9 mouse cellular contexts compared by ENCODE assay signal in the genomic region with DNA sequence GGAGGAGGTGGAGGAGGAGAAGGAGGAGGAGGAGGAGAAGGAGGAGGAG. TPM values are rescaled to one million over a fixed set of nuclear protein-coding genes. Genes with fewer than 3 reads are reported as not detected.
DNase-seq lines count a peak whose midpoint lies in the region; ATAC-seq and TF ChIP-seq lines count a peak whose summit lies in the region.
"Not testable (repeated sequence)": the region's sequence is repeated elsewhere in the genome, so short reads cannot be mapped to it uniquely, and the experiment has no call there.
"Had no signal": no experiment of that assay in that cellular context is flagged by ENCODE, and none has a peak within 500 bp of the region (broad histone marks: within the 10 kb centered on the region; RNA-seq: fewer than 3 reads in every experiment).

A gene (minus strand): TSS at position 39 of the 49 bp plus-strand sequence.

- not testable (repeated sequence) for TF ChIP-seq POLR2A in bone marrow, adult 2 months (IDR thresholded peaks at IDR 0.05; ENCODE audit: borderline replicate concordance, control insufficient read depth, low read depth, low read length)

- not testable (repeated sequence) for H3K36me3 ChIP-seq in forebrain, embryonic 13.5 days (ENCODE audit: poor library complexity, severe bottlenecking); heart, embryonic 10.5 days; hindbrain, embryonic 14.5 days (replicated peaks; ENCODE audit: control insufficient read depth, insufficient read depth); liver, embryonic 11.5 days (ENCODE audit: control insufficient read depth, insufficient read depth, low read length); midbrain, embryonic 13.5 days; stomach, postnatal 0 days (ENCODE audit: control insufficient read depth, insufficient read depth, low read length)

- not testable (repeated sequence) for H3K27me3 ChIP-seq in forebrain, embryonic 13.5 days; heart, embryonic 10.5 days (ENCODE audit: insufficient read depth, poor library complexity, severe bottlenecking); hindbrain, embryonic 14.5 days (ENCODE audit: control insufficient read depth, insufficient read depth, low read length); liver, embryonic 11.5 days (replicated peaks; ENCODE audit: control insufficient read depth, insufficient read depth, low read length); midbrain, embryonic 13.5 days; stomach, postnatal 0 days (ENCODE audit: control insufficient read depth, insufficient read depth, low read length)

- peak within 1 kb of the TSS; percentile 99 for H3K9ac ChIP-seq in forebrain, embryonic 13.5 days
- peak within 1 kb of the TSS; percentile 94 for H3K9ac ChIP-seq in hindbrain, embryonic 14.5 days
- H3K9ac ChIP-seq in liver, embryonic 11.5 days (ENCODE audit: low read depth, low read length) = peak within 1 kb of the TSS; percentile 70
- H3K9ac ChIP-seq in midbrain, embryonic 13.5 days (replicated peaks) = peak within 1 kb of the TSS; percentile 99
- H3K9ac ChIP-seq in stomach, postnatal 0 days (ENCODE audit: low read length) = peak within 1 kb of the TSS; percentile 82

- TF ChIP-seq CTCF in bone marrow, adult 2 months (IDR thresholded peaks at IDR 0.05; ENCODE audit: control insufficient read depth, insufficient read depth, low read length); stomach, postnatal 0 days (IDR thresholded peaks at IDR 0.05; ENCODE audit: low read depth): not testable (repeated sequence)

- peak within 1 kb of the TSS; percentile 78 for H3K4me3 ChIP-seq in bone marrow, adult 2 months (replicated peaks; ENCODE audit: control insufficient read depth, low read depth, low read length)
- H3K4me3 ChIP-seq in forebrain, embryonic 13.5 days = peak within 1 kb of the TSS; percentile 95
- H3K4me3 ChIP-seq in heart, embryonic 10.5 days = peak within 1 kb of the TSS; percentile 88
- H3K4me3 ChIP-seq in hindbrain, embryonic 14.5 days (replicated peaks; ENCODE audit: low read length) = peak within 1 kb of the TSS; percentile 71
- H3K4me3 ChIP-seq in liver, embryonic 11.5 days (ENCODE audit: low read depth, low read length) = peak within 1 kb of the TSS; percentile 72
- H3K4me3 ChIP-seq in midbrain, embryonic 13.5 days (replicated peaks) = peak within 1 kb of the TSS; percentile 94
- peak within 1 kb of the TSS; percentile 71 for H3K4me3 ChIP-seq in stomach, postnatal 0 days (ENCODE audit: low read depth, low read length)

- H3K27ac ChIP-seq in bone marrow, adult 2 months (ENCODE audit: control insufficient read depth, insufficient read depth, low read depth, low read length, poor library complexity) = peak within 1 kb of the TSS; percentile 64
- H3K27ac ChIP-seq in forebrain, embryonic 13.5 days = peak within 1 kb of the TSS; percentile 100
- H3K27ac ChIP-seq in heart, embryonic 10.5 days = peak within 1 kb of the TSS; percentile 98
- H3K27ac ChIP-seq in hindbrain, embryonic 14.5 days = peak within 1 kb of the TSS; percentile 98
- H3K27ac ChIP-seq in liver, embryonic 11.5 days (ENCODE audit: low read depth, low read length) = peak within 1 kb of the TSS; percentile 93
- peak within 1 kb of the TSS; percentile 100 for H3K27ac ChIP-seq in midbrain, embryonic 13.5 days
- peak within 1 kb of the TSS; percentile 97 for H3K27ac ChIP-seq in stomach, postnatal 0 days (replicated peaks)

- not testable (repeated sequence) for H3K4me1 ChIP-seq in bone marrow, adult 2 months (ENCODE audit: control insufficient read depth, insufficient read depth, low read length); stomach, postnatal 0 days (replicated peaks; ENCODE audit: control insufficient read depth, insufficient read depth)
- H3K4me1 ChIP-seq in forebrain, embryonic 13.5 days = peaks cover 12% of the 10 kb centered on the region
- H3K4me1 ChIP-seq in heart, embryonic 10.5 days = peaks cover 16% of the 10 kb centered on the region
- 0 out of 2 replicates have a peak, but pooled peaks cover 11% of the 10 kb centered on the region for H3K4me1 ChIP-seq in hindbrain, embryonic 14.5 days (replicated peaks; ENCODE audit: control insufficient read depth, insufficient read depth, low read length)
- peaks cover 13% of the 10 kb centered on the region for H3K4me1 ChIP-seq in liver, embryonic 11.5 days (replicated peaks; ENCODE audit: control insufficient read depth, insufficient read depth, low read length)
- H3K4me1 ChIP-seq in midbrain, embryonic 13.5 days (replicated peaks) = peaks cover 16% of the 10 kb centered on the region

- H3K9me3 ChIP-seq in forebrain, embryonic 13.5 days (replicated peaks); heart, embryonic 10.5 days; hindbrain, embryonic 14.5 days (ENCODE audit: control insufficient read depth, low read length); liver, embryonic 11.5 days (ENCODE audit: control insufficient read depth, low read length); midbrain, embryonic 13.5 days; stomach, postnatal 0 days (ENCODE audit: control insufficient read depth, low read length): not testable (repeated sequence)

- not testable (repeated sequence) for ATAC-seq in forebrain, embryonic 13.5 days; hindbrain, embryonic 14.5 days (ENCODE audit: low FRiP score); liver, embryonic 11.5 days (replicated peaks; ENCODE audit: low FRiP score); midbrain, embryonic 13.5 days; stomach, postnatal 0 days (ENCODE audit: low FRiP score, low TSS enrichment)

- DNase-seq in heart, embryonic 10.5 days (ENCODE audit: low spot score); hindbrain, embryonic 14.5 days (ENCODE audit: low spot score); layer of hippocampus, postnatal 14 days (ENCODE audit: low spot score in 2 of 2); liver, embryonic 11.5 days (ENCODE audit: low spot score); stomach, postnatal 0 days (ENCODE audit: low spot score): not testable (repeated sequence)

- peak within 1 kb of the TSS; percentile 80 for H3K4me2 ChIP-seq in forebrain, embryonic 13.5 days
- peak within 1 kb of the TSS; percentile 67 for H3K4me2 ChIP-seq in hindbrain, embryonic 14.5 days (replicated peaks)
- peak within 1 kb of the TSS; percentile 82 for H3K4me2 ChIP-seq in liver, embryonic 11.5 days
- peak within 1 kb of the TSS; percentile 65 for H3K4me2 ChIP-seq in midbrain, embryonic 13.5 days (replicated peaks)
- peak within 1 kb of the TSS; percentile 68 for H3K4me2 ChIP-seq in stomach, postnatal 0 days (replicated peaks; ENCODE audit: low read depth)

- not testable (repeated sequence) for TF ChIP-seq EP300 in stomach, postnatal 0 days (optimal IDR thresholded peaks at IDR 0.05)

RNA-seq across cellular contexts. Expression of the gene that starts here (rescaled TPM):
- polyA plus RNA-seq in bone marrow, adult 2 months (2011; ENCODE audit: insufficient read depth, insufficient read length, low replicate concordance, missing spikeins) = 8.5 and 12.2 TPM in 2 replicates
- 72.2 and 78.9 TPM in 2 replicates for polyA plus RNA-seq in forebrain, embryonic 13.5 days (2015; fragmentation: Nextera tagmentation; extraction: Ambion mirVana)
- 19.7 and 29.5 TPM in 2 replicates for polyA plus RNA-seq in heart, embryonic 10.5 days (2016; fragmentation: Nextera tagmentation; extraction: Ambion mirVana)
- polyA plus RNA-seq in hindbrain, embryonic 14.5 days (2014; fragmentation: Nextera tagmentation; extraction: Ambion mirVana) = 46.3 and 48.6 TPM in 2 replicates
- total RNA-seq in layer of hippocampus, postnatal 14 days (2021) = 100 to 1,000 TPM; 103 to 106 TPM
- polyA plus RNA-seq in liver, embryonic 11.5 days (2014; fragmentation: Nextera tagmentation; extraction: Ambion mirVana) = 14.6 and 17.0 TPM in 2 replicates
- 84.9 and 91.4 TPM in 2 replicates for polyA plus RNA-seq in midbrain, embryonic 13.5 days (2015; fragmentation: Nextera tagmentation; extraction: Ambion mirVana)
- polyA plus RNA-seq in stomach, postnatal 0 days (2015; fragmentation: Nextera tagmentation; extraction: Ambion mirVana) = 23.1 and 23.2 TPM in 2 replicates
- total RNA-seq: MEL had no signal
